Mouse (Mus musculus): ENCODE measurements around the gene Gdf3. TPM values are rescaled to one million over a fixed set of nuclear protein-coding genes. Genes with fewer than 3 reads are reported as not detected.

Gene Gdf3
- total RNA-seq, 1 experiment = 155 TPM

DNA sequence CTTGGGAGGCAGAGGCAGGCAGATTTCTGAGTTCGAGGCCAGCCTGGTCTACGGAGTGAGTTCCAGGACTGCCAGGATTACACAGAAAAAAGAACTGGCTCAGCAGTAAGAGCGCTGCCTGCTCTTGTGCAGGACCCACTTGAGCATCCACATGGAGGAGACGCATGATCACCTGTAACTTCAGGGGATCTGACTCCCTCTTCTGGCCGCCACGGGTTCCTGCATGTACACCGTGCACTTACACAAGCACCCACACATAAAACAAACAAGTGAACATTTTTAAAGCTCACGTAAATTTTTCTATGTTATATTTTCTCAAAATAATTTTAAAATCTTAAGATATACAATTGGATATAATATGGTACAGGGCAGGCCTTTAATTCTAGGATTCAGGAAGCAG is 4.4 kb downstream of the Gdf3 start:
- peaks cover 10% of the 10 kb centered on the region for H3K36me3 ChIP-seq (ENCODE audit: control insufficient read depth, insufficient read depth, low read length, poor library complexity, severe bottlenecking)
- no peak for TF ChIP-seq HCFC1 (IDR thresholded peaks at IDR 0.05; ENCODE audit: borderline replicate concordance, insufficient read depth, low read length)
- no peak for TF ChIP-seq MAFK (IDR thresholded peaks at IDR 0.05; ENCODE audit: insufficient read depth, low read depth, low read length)
- TF ChIP-seq CHD2 (IDR thresholded peaks at IDR 0.05; ENCODE audit: low read depth, low read length) = no peak
- no peak for TF ChIP-seq ZNF384 (IDR thresholded peaks at IDR 0.05; ENCODE audit: low read depth, low read length)
- peak; percentile 29; the same call in 1 of the 2 replicates for TF ChIP-seq ZC3H11A (IDR thresholded peaks at IDR 0.05; ENCODE audit: borderline replicate concordance, low read depth, low read length)
- DNase-seq (ENCODE audit: low read depth, low spot score) = no peak
- H3K4me3 ChIP-seq (ENCODE audit: insufficient read depth in 1 of 2, low read depth in 1 of 2, low read length in 2 of 2, poor library complexity in 1 of 2, severe bottlenecking in 1 of 2) = no peak overlapping the region
- H3K4me1 ChIP-seq (ENCODE audit: control insufficient read depth in 2 of 2, insufficient read depth in 2 of 2, low read length in 2 of 2, poor library complexity in 1 of 2) = peaks cover 2 to 9% of the 10 kb centered on the region in 2 experiments; a peak in 2 of 4 replicates
- in situ Hi-C loops (cut with MboI; ENCODE audit: low sequenced_read_pairs in 2 of 2, unreplicated experiment in 2 of 2) = no loop called here
- no peak overlapping the region for H3K27ac ChIP-seq (ENCODE audit: insufficient read depth, low read depth, low read length, poor library complexity, severe bottlenecking)
- H3K9ac ChIP-seq (ENCODE audit: insufficient read depth, low read depth, low read length, poor library complexity, severe bottlenecking) = peak overlapping the region; percentile 39; the same call in 1 of the 2 replicates
- no peaks in the 10 kb centered on the region for H3K9me3 ChIP-seq (ENCODE audit: control insufficient read depth, insufficient read depth, low read depth, low read length)

DNA sequence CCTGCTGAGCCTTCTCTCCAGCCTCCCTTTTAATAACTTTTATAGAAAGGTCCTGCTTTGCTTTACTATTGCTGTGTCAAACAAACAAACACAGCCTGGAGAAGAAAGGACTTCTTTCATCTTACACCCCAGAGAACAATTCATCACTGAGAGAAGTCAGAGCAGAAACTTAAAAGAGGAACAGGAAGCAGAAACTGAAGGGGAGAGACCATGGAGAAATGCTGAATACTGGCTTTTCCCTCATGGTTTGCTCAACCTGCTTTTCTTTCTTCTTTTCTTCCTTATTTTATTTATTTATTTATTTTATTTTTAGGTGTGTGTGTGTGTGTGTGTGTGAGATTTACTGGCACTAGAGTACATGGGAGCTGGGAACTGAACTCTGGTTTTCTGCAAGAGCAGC is 5.6 kb downstream of the Gdf3 start:
- no peak for DNase-seq (ENCODE audit: low read depth, low spot score)
- no peaks in the 10 kb centered on the region for H3K9me3 ChIP-seq (ENCODE audit: control insufficient read depth, insufficient read depth, low read depth, low read length)
- no peak overlapping the region for H3K4me3 ChIP-seq (ENCODE audit: insufficient read depth in 1 of 2, low read depth in 1 of 2, low read length in 2 of 2, poor library complexity in 1 of 2, severe bottlenecking in 1 of 2)
- H3K27ac ChIP-seq (ENCODE audit: insufficient read depth, low read depth, low read length, poor library complexity, severe bottlenecking) = no peak overlapping the region
- no peak for TF ChIP-seq MAFK (IDR thresholded peaks at IDR 0.05; ENCODE audit: insufficient read depth, low read depth, low read length)
- no peak for TF ChIP-seq ZNF384 (IDR thresholded peaks at IDR 0.05; ENCODE audit: low read depth, low read length)
- TF ChIP-seq HCFC1 (IDR thresholded peaks at IDR 0.05; ENCODE audit: borderline replicate concordance, insufficient read depth, low read length) = no peak
- no peak for TF ChIP-seq CHD2 (IDR thresholded peaks at IDR 0.05; ENCODE audit: low read depth, low read length)
- TF ChIP-seq ZC3H11A (IDR thresholded peaks at IDR 0.05; ENCODE audit: borderline replicate concordance, low read depth, low read length) = no peak
- H3K36me3 ChIP-seq (ENCODE audit: control insufficient read depth, insufficient read depth, low read length, poor library complexity, severe bottlenecking) = peaks cover 11% of the 10 kb centered on the region
- in situ Hi-C loops (cut with MboI; ENCODE audit: low sequenced_read_pairs in 2 of 2, unreplicated experiment in 2 of 2) = no loop called here
- H3K4me1 ChIP-seq (ENCODE audit: control insufficient read depth in 2 of 2, insufficient read depth in 2 of 2, low read length in 2 of 2, poor library complexity in 1 of 2) = peaks cover 2 to 9% of the 10 kb centered on the region in 2 experiments; a peak in 2 of 4 replicates
- no peak overlapping the region for H3K9ac ChIP-seq (ENCODE audit: insufficient read depth, low read depth, low read length, poor library complexity, severe bottlenecking)

DNA sequence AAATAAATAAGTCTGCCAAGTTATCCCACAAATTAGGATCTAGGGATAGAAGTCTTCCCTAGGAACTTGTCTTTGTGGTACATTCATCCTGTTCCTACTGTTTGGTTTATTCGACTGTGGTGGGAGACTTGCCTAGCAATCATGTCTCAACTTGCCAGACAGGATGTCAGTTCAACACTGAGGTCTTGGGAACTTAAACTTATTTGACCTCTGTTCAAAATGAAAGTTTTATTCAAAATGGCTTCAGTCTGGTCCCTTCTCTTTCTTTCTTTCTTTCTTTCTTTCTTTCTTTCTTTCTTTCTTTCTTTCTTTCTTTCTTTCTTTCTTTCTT is 6.9 kb downstream of the Gdf3 start:
- Histone ChIP-seq H3K9me3 (ENCODE audit: control insufficient read depth, insufficient read depth, low read depth, low read length) (no peaks in the 10 kb centered on the region), H3K9ac (ENCODE audit: insufficient read depth, low read depth, low read length, poor library complexity, severe bottlenecking) (no peak overlapping the region), H3K36me3 (ENCODE audit: control insufficient read depth, insufficient read depth, low read length, poor library complexity, severe bottlenecking) (peaks cover 11% of the 10 kb centered on the region), H3K4me1 (ENCODE audit: control insufficient read depth in 2 of 2, insufficient read depth in 2 of 2, low read length in 2 of 2, poor library complexity in 1 of 2) (peaks cover 2 to 9% of the 10 kb centered on the region in 2 experiments; a peak in 2 of 4 replicates), H3K4me3 (ENCODE audit: insufficient read depth in 1 of 2, low read depth in 1 of 2, low read length in 2 of 2, poor library complexity in 1 of 2, severe bottlenecking in 1 of 2) (peak overlapping the region in 1 of 2 experiments; percentile 67; a peak in 1 of 4 replicates), H3K27ac (ENCODE audit: insufficient read depth, low read depth, low read length, poor library complexity, severe bottlenecking) (peak overlapping the region; percentile 63; the same call in 1 of the 2 replicates)
- DNase-seq (ENCODE audit: low read depth, low spot score) = no peak
- TF ChIP-seq ZNF384 (IDR thresholded peaks at IDR 0.05; ENCODE audit: low read depth, low read length) (no peak), CHD2 (IDR thresholded peaks at IDR 0.05; ENCODE audit: low read depth, low read length) (no peak), HCFC1 (IDR thresholded peaks at IDR 0.05; ENCODE audit: borderline replicate concordance, insufficient read depth, low read length) (no peak), MAFK (IDR thresholded peaks at IDR 0.05; ENCODE audit: insufficient read depth, low read depth, low read length) (no peak), ZC3H11A (IDR thresholded peaks at IDR 0.05; ENCODE audit: borderline replicate concordance, low read depth, low read length) (no peak)
- in situ Hi-C loops (cut with MboI; ENCODE audit: low sequenced_read_pairs in 2 of 2, unreplicated experiment in 2 of 2) = no loop called here

DNA sequence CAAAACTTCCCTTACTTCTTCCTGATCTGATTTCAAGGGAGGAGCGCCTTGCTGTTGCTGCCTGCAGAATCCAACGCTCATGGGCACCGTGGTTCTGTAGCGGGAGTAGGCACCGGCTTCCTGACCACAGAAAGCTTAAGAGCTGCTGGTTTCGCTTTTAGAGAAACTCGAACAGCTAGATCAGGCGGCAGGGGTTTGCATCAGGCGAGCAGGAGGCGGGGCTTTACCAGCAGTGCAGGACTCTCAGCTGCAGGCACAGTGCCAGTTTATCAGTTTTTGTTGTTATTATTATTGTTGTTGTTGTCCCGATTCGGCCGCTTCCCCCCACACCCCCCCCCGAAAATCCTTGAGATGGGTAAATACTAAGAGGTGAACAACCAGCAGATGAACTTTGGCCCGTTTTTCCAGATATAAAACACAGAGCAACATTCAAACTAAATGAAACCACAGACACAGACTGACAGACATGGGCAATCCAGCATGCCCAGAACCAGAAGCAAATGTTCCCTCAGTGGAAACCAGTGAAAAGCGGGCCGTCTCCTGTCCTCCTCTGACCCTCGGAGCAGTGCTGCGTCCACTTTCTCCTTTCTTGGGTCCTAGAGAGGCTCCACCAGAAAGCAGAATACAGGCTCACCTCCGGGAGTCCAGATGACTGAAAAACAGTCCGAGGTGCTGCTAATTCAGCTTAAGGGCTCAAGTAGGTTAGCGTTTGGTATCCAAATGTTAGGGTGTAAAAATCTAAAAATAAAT is 7.5 kb downstream of the Gdf3 start, which contains the start of gene Apobec1:
Gene Apobec1 (minus strand): TSS at position 203 of the 750 bp plus-strand sequence.
- Histone ChIP-seq H3K9ac (ENCODE audit: insufficient read depth, low read depth, low read length, poor library complexity, severe bottlenecking) (peak within 1 kb of the TSS; percentile 79), H3K36me3 (ENCODE audit: control insufficient read depth, insufficient read depth, low read length, poor library complexity, severe bottlenecking) (peaks cover 11% of the 10 kb centered on the region), H3K4me3 (ENCODE audit: insufficient read depth in 1 of 2, low read depth in 1 of 2, low read length in 2 of 2, poor library complexity in 1 of 2, severe bottlenecking in 1 of 2) (peak within 1 kb of the TSS; percentile 46 to 67), H3K4me1 (ENCODE audit: control insufficient read depth in 2 of 2, insufficient read depth in 2 of 2, low read length in 2 of 2, poor library complexity in 1 of 2) (peaks cover 2 to 9% of the 10 kb centered on the region in 2 experiments; a peak in 2 of 4 replicates), H3K27ac (ENCODE audit: insufficient read depth, low read depth, low read length, poor library complexity, severe bottlenecking) (peak within 1 kb of the TSS; percentile 63), H3K9me3 (ENCODE audit: control insufficient read depth, insufficient read depth, low read depth, low read length) (no peaks in the 10 kb centered on the region)
- TF ChIP-seq MAFK (IDR thresholded peaks at IDR 0.05; ENCODE audit: insufficient read depth, low read depth, low read length) = no peak
- no peak for TF ChIP-seq ZNF384 (IDR thresholded peaks at IDR 0.05; ENCODE audit: low read depth, low read length)
- TF ChIP-seq ZC3H11A (IDR thresholded peaks at IDR 0.05; ENCODE audit: borderline replicate concordance, low read depth, low read length) = no peak
- no peak for TF ChIP-seq CHD2 (IDR thresholded peaks at IDR 0.05; ENCODE audit: low read depth, low read length)
- TF ChIP-seq HCFC1 (IDR thresholded peaks at IDR 0.05; ENCODE audit: borderline replicate concordance, insufficient read depth, low read length) = no peak
- no peak for DNase-seq (ENCODE audit: low read depth, low spot score)
- in situ Hi-C loops (cut with MboI; ENCODE audit: low sequenced_read_pairs in 2 of 2, unreplicated experiment in 2 of 2) = no loop called here

Data from ES-E14 (cell line).